Mouse (Mus musculus) stomach, postnatal 0 days (tissue): ENCODE data around the gene Lrch4.

Experiments
- CTCF ChIP-seq: IDR thresholded peaks from 2 replicates; pipeline ENCODE4 v1.5.1; 2016; ENCODE audit warnings: antibody characterized with exemption, low read depth, mild to moderate bottlenecking, moderate library complexity
- EP300 ChIP-seq: optimal IDR thresholded peaks from 2 replicates; pipeline ENCODE3; 2016; ENCODE audit warnings: antibody characterized with exemption

- no peak for TF ChIP-seq CTCF
- TF ChIP-seq EP300: no peak
Observed at GRCm38 (mm10) chr5:137690531-137690930, 61.6 kb downstream of the Lrch4 start.
